Mouse (Mus musculus): ENCODE measurements around the gene Fbxo40. TPM values are rescaled to one million over a fixed set of nuclear protein-coding genes. Genes with fewer than 3 reads are reported as not detected.

The Fbxo40 gene
- 0.85 and 2.9 TPM in 2 replicates for total RNA-seq (2014; rRNA removed)
- 0.10 and 0.13 TPM in 2 replicates for polyA plus RNA-seq (2015; fragmentation: Nextera tagmentation; extraction: Ambion mirVana)

GRCm38 (mm10) chr16:36989999-36990625 lies at the start of gene Fbxo40:
Gene Fbxo40, minus strand, starts transcription at chr16:36990467.
- H3K9me3 ChIP-seq (ENCODE audit: low read length), result no peaks in the 10 kb centered on the region
- H3K36me3 ChIP-seq (ENCODE audit: insufficient read depth), result no peaks in the 10 kb centered on the region
- H3K27ac ChIP-seq (ENCODE audit: low read depth, low read length), result no peak within 1 kb of the TSS
- no peaks in the 10 kb centered on the region for H3K27me3 ChIP-seq (ENCODE audit: insufficient read depth, low read length)
- WGBS, result 86% methylated on average over 18 of the region's 18 CpGs
- DNase-seq, result no peak
- no peak for ATAC-seq
- no peak within 1 kb of the TSS for H3K9ac ChIP-seq
- H3K4me1 ChIP-seq (ENCODE audit: insufficient read depth), result no peaks in the 10 kb centered on the region
- no peak within 1 kb of the TSS for H3K4me3 ChIP-seq (ENCODE audit: low read depth, low read length)
- H3K4me2 ChIP-seq (ENCODE audit: low read depth), result no peak within 1 kb of the TSS
- TF ChIP-seq CTCF (IDR thresholded peaks at IDR 0.05; ENCODE audit: low read depth), result no peak

DNA sequence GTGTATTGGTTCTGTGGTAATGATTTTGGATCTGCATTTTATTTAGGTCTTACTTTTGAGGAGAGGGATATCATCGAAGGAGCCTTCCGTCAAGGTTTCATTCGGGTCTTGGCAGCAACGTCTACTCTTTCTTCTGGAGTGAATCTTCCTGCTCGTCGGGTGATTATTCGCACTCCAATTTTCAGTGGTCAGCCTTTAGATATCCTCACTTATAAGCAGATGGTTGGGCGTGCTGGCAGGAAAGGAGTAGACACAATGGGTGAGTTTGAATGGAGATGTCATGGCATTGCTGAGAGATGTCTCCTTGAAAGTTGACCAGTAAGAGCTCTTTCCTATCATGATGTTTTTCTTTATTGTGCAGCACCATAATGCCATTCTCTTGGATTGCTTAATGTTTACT lies 44.5 kb upstream of the Fbxo40 start:
- H3K4me3 ChIP-seq (ENCODE audit: low read depth, low read length), result no peak overlapping the region
- no peak for DNase-seq
- no peak overlapping the region for H3K27ac ChIP-seq (ENCODE audit: low read depth, low read length)
- no peaks in the 10 kb centered on the region for H3K27me3 ChIP-seq (ENCODE audit: insufficient read depth, low read length)
- H3K4me1 ChIP-seq (ENCODE audit: insufficient read depth), result no peaks in the 10 kb centered on the region
- peaks cover 2% of the 10 kb centered on the region; the same call in 1 of the 2 replicates for H3K36me3 ChIP-seq (ENCODE audit: insufficient read depth)
- no peak overlapping the region for H3K4me2 ChIP-seq (ENCODE audit: low read depth)
- TF ChIP-seq CTCF (IDR thresholded peaks at IDR 0.05; ENCODE audit: low read depth), result no peak
- ATAC-seq, result no peak
- 96% methylated on average over 8 of the region's 8 CpGs for WGBS
- no peak overlapping the region for H3K9ac ChIP-seq
- H3K9me3 ChIP-seq (ENCODE audit: low read length), result no peaks in the 10 kb centered on the region

- Histone ChIP-seq H3K4me2 (ENCODE audit: low read depth) (no peak overlapping the region), H3K9ac (no peak overlapping the region), H3K9me3 (ENCODE audit: low read length) (no peaks in the 10 kb centered on the region), H3K4me3 (ENCODE audit: low read depth, low read length) (no peak overlapping the region), H3K36me3 (ENCODE audit: insufficient read depth) (peaks cover 2% of the 10 kb centered on the region; the same call in 1 of the 2 replicates), H3K4me1 (ENCODE audit: insufficient read depth) (no peaks in the 10 kb centered on the region), H3K27me3 (ENCODE audit: insufficient read depth, low read length) (no peaks in the 10 kb centered on the region), H3K27ac (ENCODE audit: low read depth, low read length) (no peak overlapping the region)
- ATAC-seq (no peak), DNase-seq (no peak)
- TF ChIP-seq CTCF (IDR thresholded peaks at IDR 0.05; ENCODE audit: low read depth), result no peak
- WGBS, result 76% methylated on average over 3 of the region's 3 CpGs
Measured at GRCm38 (mm10) chr16:37031996-37032395, 41.7 kb upstream of the Fbxo40 start.

DNA sequence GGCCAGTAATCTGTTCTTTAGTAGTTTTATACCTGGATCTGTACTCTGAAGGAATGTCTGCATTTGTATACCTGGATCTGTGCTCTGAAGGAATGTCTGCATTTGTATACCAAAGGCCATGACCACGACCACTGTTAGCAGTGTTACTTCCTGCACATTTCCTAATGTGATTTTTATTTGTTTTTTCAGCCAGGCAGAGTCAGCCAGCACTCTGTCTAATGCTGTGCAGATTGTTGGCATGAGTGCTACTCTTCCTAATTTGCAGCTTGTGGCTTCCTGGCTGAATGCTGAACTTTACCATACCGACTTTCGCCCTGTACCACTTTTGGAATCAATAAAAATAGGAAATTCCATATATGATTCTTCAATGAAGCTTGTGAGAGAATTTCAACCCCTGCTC lies 37.3 kb upstream of the Fbxo40 start:
- Histone ChIP-seq H3K27ac (ENCODE audit: low read depth, low read length) (no peak overlapping the region), H3K27me3 (ENCODE audit: insufficient read depth, low read length) (no peaks in the 10 kb centered on the region), H3K36me3 (ENCODE audit: insufficient read depth) (no peaks in the 10 kb centered on the region), H3K4me3 (ENCODE audit: low read depth, low read length) (no peak overlapping the region), H3K9ac (no peak overlapping the region), H3K4me1 (ENCODE audit: insufficient read depth) (no peaks in the 10 kb centered on the region), H3K9me3 (ENCODE audit: low read length) (no peaks in the 10 kb centered on the region), H3K4me2 (ENCODE audit: low read depth) (no peak overlapping the region)
- 80% methylated on average over 3 of the region's 3 CpGs for WGBS
- ATAC-seq (no peak), DNase-seq (no peak)
- no peak for TF ChIP-seq CTCF (IDR thresholded peaks at IDR 0.05; ENCODE audit: low read depth)

DNA sequence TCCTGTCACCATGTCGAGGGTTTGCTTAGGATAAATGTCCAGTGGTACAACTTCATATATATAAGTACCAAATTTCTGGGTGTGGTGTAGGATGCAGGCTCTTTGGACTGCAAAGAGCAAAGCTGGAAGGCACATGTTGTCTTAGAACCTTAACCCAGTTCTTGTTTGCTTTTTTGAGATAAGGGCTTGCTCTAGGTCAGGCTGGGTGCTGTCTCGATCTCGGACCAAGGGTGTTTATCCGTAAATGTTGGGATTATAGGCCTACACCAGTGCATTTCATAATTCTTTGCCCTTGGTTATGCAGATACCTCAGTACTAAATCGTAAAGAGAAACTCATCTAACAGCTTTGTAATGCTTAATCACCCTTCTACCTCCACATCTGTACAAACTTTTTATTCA lies 22.1 kb upstream of the Fbxo40 start:
- no peaks in the 10 kb centered on the region for H3K9me3 ChIP-seq (ENCODE audit: low read length)
- peak overlapping the region; percentile 97 for H3K4me2 ChIP-seq (ENCODE audit: low read depth)
- H3K4me1 ChIP-seq (ENCODE audit: insufficient read depth), result peaks cover 6% of the 10 kb centered on the region; the same call in 1 of the 2 replicates
- H3K36me3 ChIP-seq (ENCODE audit: insufficient read depth), result no peaks in the 10 kb centered on the region
- WGBS, result 67% methylated on average over 5 of the region's 5 CpGs
- no peak for TF ChIP-seq CTCF (IDR thresholded peaks at IDR 0.05; ENCODE audit: low read depth)
- DNase-seq (no peak), ATAC-seq (no peak)
- H3K27ac ChIP-seq (ENCODE audit: low read depth, low read length), result no peak overlapping the region
- H3K9ac ChIP-seq, result 0 out of 2 replicates have a peak overlapping the region, but pooled peaks have one; percentile 47
- H3K27me3 ChIP-seq (ENCODE audit: insufficient read depth, low read length), result no peaks in the 10 kb centered on the region
- peak overlapping the region; percentile 59 for H3K4me3 ChIP-seq (ENCODE audit: low read depth, low read length)

DNA sequence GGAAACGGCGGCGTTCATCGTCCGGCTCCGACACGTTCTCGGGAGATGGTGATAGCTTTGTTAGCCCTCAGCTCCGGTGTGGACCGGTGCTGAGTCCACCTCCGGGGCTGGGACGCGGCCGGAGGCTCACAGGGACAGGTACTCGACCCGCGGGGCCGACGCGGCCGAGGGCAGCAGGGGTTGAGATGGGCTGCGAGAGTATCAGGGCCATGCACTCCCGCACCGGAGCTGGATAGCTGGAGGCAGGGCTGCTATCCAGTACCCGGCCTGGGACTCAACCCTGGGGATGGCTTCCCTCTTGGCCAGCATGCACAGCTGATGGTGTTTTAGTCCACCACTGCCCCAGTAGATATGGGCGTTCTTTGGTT lies 21.6 kb upstream of the Fbxo40 start:
- Histone ChIP-seq H3K4me3 (ENCODE audit: low read depth, low read length) (peak overlapping the region; percentile 59), H3K4me1 (ENCODE audit: insufficient read depth) (peaks cover 6% of the 10 kb centered on the region; the same call in 1 of the 2 replicates), H3K27me3 (ENCODE audit: insufficient read depth, low read length) (no peaks in the 10 kb centered on the region), H3K9me3 (ENCODE audit: low read length) (no peaks in the 10 kb centered on the region), H3K36me3 (ENCODE audit: insufficient read depth) (no peaks in the 10 kb centered on the region), H3K27ac (ENCODE audit: low read depth, low read length) (no peak overlapping the region), H3K4me2 (ENCODE audit: low read depth) (peak overlapping the region; percentile 97), H3K9ac (peak overlapping the region; percentile 47)
- WGBS, result 2% methylated on average over 26 of the region's 26 CpGs
- TF ChIP-seq CTCF (IDR thresholded peaks at IDR 0.05; ENCODE audit: low read depth), result no peak
- peak; percentile 18 for ATAC-seq
- DNase-seq, result no peak

- H3K27me3 ChIP-seq (ENCODE audit: insufficient read depth, low read length), result no peaks in the 10 kb centered on the region
- H3K9me3 ChIP-seq (ENCODE audit: low read length), result no peaks in the 10 kb centered on the region
- H3K27ac ChIP-seq (ENCODE audit: low read depth, low read length), result no peak within 1 kb of the TSS
- peak; percentile 5; the same call in 1 of the 2 replicates for TF ChIP-seq CTCF (IDR thresholded peaks at IDR 0.05; ENCODE audit: low read depth)
- WGBS, result 4% methylated on average over 30 of the region's 30 CpGs
- peak within 1 kb of the TSS; percentile 97 for H3K4me2 ChIP-seq (ENCODE audit: low read depth)
- H3K36me3 ChIP-seq (ENCODE audit: insufficient read depth), result no peaks in the 10 kb centered on the region
- H3K4me1 ChIP-seq (ENCODE audit: insufficient read depth), result peaks cover 6% of the 10 kb centered on the region; the same call in 1 of the 2 replicates
- ATAC-seq (peak; percentile 100), DNase-seq (peak; percentile 96)
- peak within 1 kb of the TSS; percentile 59 for H3K4me3 ChIP-seq (ENCODE audit: low read depth, low read length)
- peak within 1 kb of the TSS; percentile 47 for H3K9ac ChIP-seq
Measured at GRCm38 (mm10) chr16:37011061-37011921, 21.0 kb upstream of the Fbxo40 start, which contains the start of gene Polq. Gene Polq, plus strand, starts transcription at chr16:37011786.
